Mouse (Mus musculus) myocyte (in vitro differentiated cells): ENCODE measurements around the gene Gal.

Experiments used
- E2F4 ChIP-seq: IDR thresholded peaks from one replicate; pipeline ENCODE4 v1.6.1; 2011; ENCODE audit warnings: mild to moderate bottlenecking, control low read depth, moderate library complexity; ENCODE audit not compliant: insufficient read depth
- MAX ChIP-seq: IDR thresholded peaks from one replicate; pipeline ENCODE4 v1.6.1; 2011; ENCODE audit warnings: low read depth, mild to moderate bottlenecking, control low read depth
- MYOD1 ChIP-seq, 3 experiments: IDR thresholded peaks; one replicate each; pipeline ENCODE4 v1.6.1; 2011; ENCODE audit warnings: control low read depth in 2 of 3, low read depth in 2 of 3, mild to moderate bottlenecking in 2 of 3, moderate library complexity in 1 of 3; ENCODE audit not compliant: insufficient read length in 2 of 3, control insufficient read depth in 1 of 3
- POLR2A ChIP-seq: IDR thresholded peaks from one replicate; pipeline ENCODE4 v1.6.1; 2011; ENCODE audit warnings: low read depth, mild to moderate bottlenecking, control low read depth, moderate library complexity; ENCODE audit not compliant: insufficient read length
- TCF12 ChIP-seq: IDR thresholded peaks from one replicate; pipeline ENCODE4 v1.6.1; 2011; ENCODE audit warnings: mild to moderate bottlenecking, control low read depth; ENCODE audit not compliant: poor library complexity, insufficient read depth, severe bottlenecking
- USF1 ChIP-seq: IDR thresholded peaks from one replicate; pipeline ENCODE4 v1.6.1; 2011; ENCODE audit warnings: low read depth, mild to moderate bottlenecking, control low read depth, moderate library complexity

- TF ChIP-seq POLR2A (no peak), USF1 (no peak), E2F4 (no peak), MYOD1 (IDR thresholded peaks at IDR 0.05; ENCODE audit: control insufficient read depth in 1 of 3, insufficient read length in 2 of 3, low read depth in 2 of 3) (no peak), TCF12 (no peak), MAX (no peak)
Measured at GRCm38 (mm10) chr19:3436840-3437239, 22.5 kb upstream of the Gal start.
